Mouse (Mus musculus) spleen, adult 2 months (tissue): ENCODE results near the gene Cyren.

ENCODE experiments used
- CTCF ChIP-seq: fragments of 200-500 bp; IDR thresholded peaks from 2 replicates; pipeline ENCODE4 v1.5.1; 2011; ENCODE audit warnings: mild to moderate bottlenecking, inconsistent platforms; ENCODE audit not compliant: insufficient read depth, insufficient read length, insufficient replicate concordance; ENCODE audit errors: extremely low read depth
- POLR2A ChIP-seq: fragments of 200-500 bp; IDR thresholded peaks from 2 replicates; pipeline ENCODE4 v1.6.1; 2011; ENCODE audit warnings: low read depth, low read length, inconsistent platforms

- TF ChIP-seq POLR2A: no peak
- TF ChIP-seq CTCF: no peak
Measured at GRCm38 (mm10) chr6:34899127-34899526, 21.3 kb upstream of the Cyren start.
